Mouse (Mus musculus) C2C12 (cell line): ENCODE data around the gene Lca5.

Experiments
- CEBPB ChIP-seq: IDR thresholded peaks from one replicate; pipeline ENCODE4 v1.6.1; 2011; ENCODE audit warnings: low read depth, mild to moderate bottlenecking, control low read depth, moderate library complexity
- CTCF ChIP-seq: IDR thresholded peaks from one replicate; pipeline ENCODE4 v1.5.1; 2011; ENCODE audit not compliant: control insufficient read depth, insufficient read depth, insufficient read length
- MYOD1 ChIP-seq: IDR thresholded peaks from one replicate; pipeline ENCODE4 v1.6.1; 2011; ENCODE audit warnings: low read depth; ENCODE audit not compliant: control insufficient read depth, insufficient read length

- TF ChIP-seq CEBPB: no peak
- no peak for TF ChIP-seq MYOD1
- TF ChIP-seq CTCF: no peak
Observed at GRCm38 (mm10) chr9:83413046-83413445, 27.9 kb downstream of the Lca5 start.
